Mouse (Mus musculus): Measurements from ENCODE around the gene Trpv4. TPM values are rescaled to one million over a fixed set of nuclear protein-coding genes. Genes with fewer than 3 reads are reported as not detected.

Trpv4 gene
- polyA plus RNA-seq, 1 experiment from 2014 or later = 0.32 TPM

GRCm38 (mm10) chr5:114679841-114680591 is 21.8 kb upstream of the Trpv4 start:
- Histone ChIP-seq H3K4me1 (ENCODE audit: control insufficient read depth, insufficient read depth, low read length) (peaks cover 10% of the 10 kb centered on the region), H3K27ac (ENCODE audit: low read depth, low read length) (no peak overlapping the region), H3K4me2 (ENCODE audit: low read depth) (no peak overlapping the region), H3K36me3 (ENCODE audit: control insufficient read depth, insufficient read depth, low read length) (peaks cover 3% of the 10 kb centered on the region; the same call in 1 of the 2 replicates), H3K27me3 (ENCODE audit: control insufficient read depth, insufficient read depth, low read length) (no peaks in the 10 kb centered on the region), H3K9ac (ENCODE audit: low read length) (no peak overlapping the region), H3K9me3 (ENCODE audit: control insufficient read depth, low read length) (no peaks in the 10 kb centered on the region), H3K4me3 (ENCODE audit: low read depth, low read length) (no peak overlapping the region)
- DNase-seq (ENCODE audit: low spot score) (no peak), ATAC-seq (ENCODE audit: insufficient read depth, low FRiP score, low TSS enrichment) (no peak)
- WGBS = 59% methylated on average over 17 of the region's 17 CpGs

- no peak for ATAC-seq (ENCODE audit: insufficient read depth, low FRiP score, low TSS enrichment)
- no peak overlapping the region for H3K27ac ChIP-seq (ENCODE audit: low read depth, low read length)
- peaks cover 3% of the 10 kb centered on the region for H3K36me3 ChIP-seq (ENCODE audit: control insufficient read depth, insufficient read depth, low read length)
- 78% methylated on average over 8 of the region's 8 CpGs for WGBS
- H3K4me2 ChIP-seq (ENCODE audit: low read depth) = no peak overlapping the region
- no peak for DNase-seq (ENCODE audit: low spot score)
- H3K4me1 ChIP-seq (ENCODE audit: control insufficient read depth, insufficient read depth, low read length) = no peaks in the 10 kb centered on the region
- no peak overlapping the region for H3K9ac ChIP-seq (ENCODE audit: low read length)
- H3K4me3 ChIP-seq (ENCODE audit: low read depth, low read length) = no peak overlapping the region
- no peaks in the 10 kb centered on the region for H3K9me3 ChIP-seq (ENCODE audit: control insufficient read depth, low read length)
- no peaks in the 10 kb centered on the region for H3K27me3 ChIP-seq (ENCODE audit: control insufficient read depth, insufficient read depth, low read length)
Observed at GRCm38 (mm10) chr5:114674594-114674993, 16.4 kb upstream of the Trpv4 start.

GRCm38 (mm10) chr5:114673114-114673513 is 14.9 kb upstream of the Trpv4 start:
- DNase-seq (ENCODE audit: low spot score) (no peak), ATAC-seq (ENCODE audit: insufficient read depth, low FRiP score, low TSS enrichment) (no peak)
- H3K4me1 ChIP-seq (ENCODE audit: control insufficient read depth, insufficient read depth, low read length) = no peaks in the 10 kb centered on the region
- H3K27me3 ChIP-seq (ENCODE audit: control insufficient read depth, insufficient read depth, low read length) = no peaks in the 10 kb centered on the region
- H3K27ac ChIP-seq (ENCODE audit: low read depth, low read length) = no peak overlapping the region
- no peak overlapping the region for H3K4me3 ChIP-seq (ENCODE audit: low read depth, low read length)
- H3K9ac ChIP-seq (ENCODE audit: low read length) = no peak overlapping the region
- WGBS = 87% methylated on average over 13 of the region's 13 CpGs
- H3K9me3 ChIP-seq (ENCODE audit: control insufficient read depth, low read length) = no peaks in the 10 kb centered on the region
- H3K4me2 ChIP-seq (ENCODE audit: low read depth) = no peak overlapping the region
- peaks cover 3% of the 10 kb centered on the region for H3K36me3 ChIP-seq (ENCODE audit: control insufficient read depth, insufficient read depth, low read length)

- no peak overlapping the region for H3K4me2 ChIP-seq (ENCODE audit: low read depth)
- 93% methylated on average over 5 of the region's 5 CpGs for WGBS
- H3K9me3 ChIP-seq (ENCODE audit: control insufficient read depth, low read length) = no peaks in the 10 kb centered on the region
- no peaks in the 10 kb centered on the region for H3K4me1 ChIP-seq (ENCODE audit: control insufficient read depth, insufficient read depth, low read length)
- no peak for DNase-seq (ENCODE audit: low spot score)
- no peak overlapping the region for H3K9ac ChIP-seq (ENCODE audit: low read length)
- no peaks in the 10 kb centered on the region; the same call in 1 of the 2 replicates for H3K36me3 ChIP-seq (ENCODE audit: control insufficient read depth, insufficient read depth, low read length)
- H3K4me3 ChIP-seq (ENCODE audit: low read depth, low read length) = no peak overlapping the region
- no peaks in the 10 kb centered on the region for H3K27me3 ChIP-seq (ENCODE audit: control insufficient read depth, insufficient read depth, low read length)
- no peak overlapping the region for H3K27ac ChIP-seq (ENCODE audit: low read depth, low read length)
- no peak for ATAC-seq (ENCODE audit: insufficient read depth, low FRiP score, low TSS enrichment)
Observed at GRCm38 (mm10) chr5:114669014-114669413, 10.8 kb upstream of the Trpv4 start.

- Histone ChIP-seq H3K4me3 (ENCODE audit: low read depth, low read length) (peak overlapping the region; percentile 21; the same call in 1 of the 2 replicates), H3K27me3 (ENCODE audit: control insufficient read depth, insufficient read depth, low read length) (no peaks in the 10 kb centered on the region), H3K27ac (ENCODE audit: low read depth, low read length) (no peak overlapping the region), H3K4me2 (ENCODE audit: low read depth) (peak overlapping the region; percentile 46), H3K4me1 (ENCODE audit: control insufficient read depth, insufficient read depth, low read length) (no peaks in the 10 kb centered on the region), H3K9ac (ENCODE audit: low read length) (no peak overlapping the region), H3K9me3 (ENCODE audit: control insufficient read depth, low read length) (no peaks in the 10 kb centered on the region), H3K36me3 (ENCODE audit: control insufficient read depth, insufficient read depth, low read length) (no peaks in the 10 kb centered on the region)
- DNase-seq (ENCODE audit: low spot score) (peak; percentile 99), ATAC-seq (ENCODE audit: insufficient read depth, low FRiP score, low TSS enrichment) (peak; percentile 89)
- 5% methylated on average over 36 of the region's 36 CpGs for WGBS
Observed at GRCm38 (mm10) chr5:114667228-114667856, 9.1 kb upstream of the Trpv4 start.

- H3K4me3 ChIP-seq (ENCODE audit: low read depth, low read length) = no peak overlapping the region
- no peaks in the 10 kb centered on the region for H3K9me3 ChIP-seq (ENCODE audit: control insufficient read depth, low read length)
- H3K9ac ChIP-seq (ENCODE audit: low read length) = no peak overlapping the region
- no peaks in the 10 kb centered on the region for H3K27me3 ChIP-seq (ENCODE audit: control insufficient read depth, insufficient read depth, low read length)
- H3K36me3 ChIP-seq (ENCODE audit: control insufficient read depth, insufficient read depth, low read length) = no peaks in the 10 kb centered on the region
- H3K4me1 ChIP-seq (ENCODE audit: control insufficient read depth, insufficient read depth, low read length) = no peaks in the 10 kb centered on the region
- ATAC-seq (ENCODE audit: insufficient read depth, low FRiP score, low TSS enrichment) = no peak
- H3K4me2 ChIP-seq (ENCODE audit: low read depth) = no peak overlapping the region; the same call in 1 of the 2 replicates
- DNase-seq (ENCODE audit: low spot score) = no peak
- 82% methylated on average over 1 of the region's 1 CpGs for WGBS
- H3K27ac ChIP-seq (ENCODE audit: low read depth, low read length) = no peak overlapping the region
Observed at GRCm38 (mm10) chr5:114666659-114667058, 8.4 kb upstream of the Trpv4 start.

DNA sequence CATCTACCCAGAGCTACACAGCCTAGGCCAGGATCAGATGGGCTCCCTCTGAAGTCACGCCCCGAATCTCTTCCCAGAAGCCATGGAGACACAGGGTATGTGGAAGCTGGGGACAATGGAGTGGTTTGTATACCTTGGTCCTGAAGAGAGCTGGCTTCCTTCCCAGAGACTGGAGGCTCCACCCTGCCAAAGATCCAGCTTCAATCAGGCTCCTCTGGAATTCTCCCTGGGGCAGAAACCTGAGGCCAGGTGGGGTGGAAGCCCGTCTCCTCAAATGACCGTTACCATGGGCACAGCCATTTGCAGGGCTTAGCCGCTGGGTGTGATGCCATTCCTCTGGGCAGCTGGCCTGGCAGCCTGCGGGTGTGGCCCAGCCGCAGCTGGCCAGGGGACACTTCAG is 6.5 kb upstream of the Trpv4 start:
- ATAC-seq (ENCODE audit: insufficient read depth, low FRiP score, low TSS enrichment) = no peak

DNA sequence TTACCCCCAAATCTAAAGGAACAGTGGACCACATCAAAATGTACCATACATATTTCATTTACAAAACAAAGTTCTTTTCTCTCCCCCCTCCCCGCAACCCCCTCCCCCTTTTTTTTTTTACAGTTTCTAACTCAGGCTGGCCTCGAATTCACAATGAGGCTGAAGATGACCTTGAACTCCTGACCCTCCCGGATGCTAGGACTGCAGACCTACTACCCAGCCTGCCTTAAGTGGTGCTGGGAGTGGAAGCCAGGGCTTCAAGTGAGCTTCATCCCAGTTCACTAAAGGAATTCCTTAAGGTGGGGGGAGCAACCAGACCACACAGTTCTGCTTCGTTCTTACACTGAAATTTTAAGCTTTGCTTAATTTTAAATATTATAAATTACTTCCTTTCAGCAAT is 5.9 kb upstream of the Trpv4 start:
- H3K4me3 ChIP-seq (ENCODE audit: low read depth, low read length) = no peak overlapping the region
- no peaks in the 10 kb centered on the region for H3K4me1 ChIP-seq (ENCODE audit: control insufficient read depth, insufficient read depth, low read length)
- no peak for DNase-seq (ENCODE audit: low spot score)
- no peak overlapping the region for H3K4me2 ChIP-seq (ENCODE audit: low read depth)
- no peak overlapping the region for H3K27ac ChIP-seq (ENCODE audit: low read depth, low read length)
- no peaks in the 10 kb centered on the region for H3K36me3 ChIP-seq (ENCODE audit: control insufficient read depth, insufficient read depth, low read length)
- 65% methylated on average over 4 of the region's 4 CpGs for WGBS
- no peak overlapping the region for H3K9ac ChIP-seq (ENCODE audit: low read length)
- H3K27me3 ChIP-seq (ENCODE audit: control insufficient read depth, insufficient read depth, low read length) = peaks cover 4% of the 10 kb centered on the region; the same call in 1 of the 2 replicates
- ATAC-seq (ENCODE audit: insufficient read depth, low FRiP score, low TSS enrichment) = no peak
- H3K9me3 ChIP-seq (ENCODE audit: control insufficient read depth, low read length) = no peaks in the 10 kb centered on the region

More for the DNA sequence above, 6.5 kb upstream of the Trpv4 start:
- H3K9me3 ChIP-seq (ENCODE audit: control insufficient read depth, low read length) = no peaks in the 10 kb centered on the region
- no peak overlapping the region for H3K9ac ChIP-seq (ENCODE audit: low read length)
- no peak overlapping the region for H3K4me2 ChIP-seq (ENCODE audit: low read depth)
- no peak overlapping the region for H3K4me3 ChIP-seq (ENCODE audit: low read depth, low read length)
- no peaks in the 10 kb centered on the region for H3K36me3 ChIP-seq (ENCODE audit: control insufficient read depth, insufficient read depth, low read length)
- WGBS = 81% methylated on average over 7 of the region's 7 CpGs
- H3K4me1 ChIP-seq (ENCODE audit: control insufficient read depth, insufficient read depth, low read length) = no peaks in the 10 kb centered on the region
- no peaks in the 10 kb centered on the region for H3K27me3 ChIP-seq (ENCODE audit: control insufficient read depth, insufficient read depth, low read length)
- no peak overlapping the region for H3K27ac ChIP-seq (ENCODE audit: low read depth, low read length)
- DNase-seq (ENCODE audit: low spot score) = no peak

- Histone ChIP-seq H3K4me3 (ENCODE audit: low read depth, low read length) (no peak overlapping the region), H3K9ac (ENCODE audit: low read length) (no peak overlapping the region), H3K27me3 (ENCODE audit: control insufficient read depth, insufficient read depth, low read length) (peaks cover 33% of the 10 kb centered on the region), H3K4me1 (ENCODE audit: control insufficient read depth, insufficient read depth, low read length) (0 out of 2 replicates have a peak, but pooled peaks cover 4% of the 10 kb centered on the region), H3K4me2 (ENCODE audit: low read depth) (no peak overlapping the region), H3K36me3 (ENCODE audit: control insufficient read depth, insufficient read depth, low read length) (no peaks in the 10 kb centered on the region), H3K27ac (ENCODE audit: low read depth, low read length) (no peak overlapping the region), H3K9me3 (ENCODE audit: control insufficient read depth, low read length) (no peaks in the 10 kb centered on the region)
- DNase-seq (ENCODE audit: low spot score) (no peak), ATAC-seq (ENCODE audit: insufficient read depth, low FRiP score, low TSS enrichment) (no peak)
- WGBS = 72% methylated on average over 6 of the region's 6 CpGs
Observed at GRCm38 (mm10) chr5:114661029-114661428, 2.8 kb upstream of the Trpv4 start.

Measured in neural tube, embryonic 11.5 days (tissue).